Mouse (Mus musculus) midbrain, embryonic 15.5 days (tissue): ENCODE results near the gene Mob1b. TPM values are rescaled to one million over a fixed set of nuclear protein-coding genes. Genes with fewer than 3 reads are reported as not detected.

Experiments used
- ATAC-seq: fragments of 200-750 bp; cut with Nextera tagmentation; replicated peaks from 2 replicates; pipeline ENCODE4 v1.8.0; 2017; ENCODE audit warnings: moderate TSS enrichment
- H3K27ac ChIP-seq: fragments of 300-500 bp; sonication (generic); 2 replicates; pipeline ENCODE4 v1.5.1; 2015; ENCODE audit warnings: mild to moderate bottlenecking, inconsistent platforms
- H3K27me3 ChIP-seq: fragments of 300-500 bp; sonication (generic); replicated peaks from 2 replicates; pipeline ENCODE4 v1.6.1; 2015; ENCODE audit warnings: inconsistent platforms
- H3K36me3 ChIP-seq: fragments of 300-500 bp; sonication (generic); replicated peaks from 2 replicates; pipeline ENCODE4 v1.6.1; 2015; ENCODE audit warnings: inconsistent platforms
- H3K4me1 ChIP-seq: fragments of 300-500 bp; sonication (generic); 2 replicates; pipeline ENCODE4 v1.6.1; 2015; ENCODE audit warnings: inconsistent platforms
- H3K4me2 ChIP-seq: fragments of 300-500 bp; sonication (generic); 2 replicates; pipeline ENCODE4 v1.6.1; 2015; ENCODE audit warnings: inconsistent platforms, mild to moderate bottlenecking, moderate library complexity
- H3K4me3 ChIP-seq: fragments of 300-500 bp; sonication (generic); 2 replicates; pipeline ENCODE4 v1.5.1; 2015; ENCODE audit warnings: mild to moderate bottlenecking, inconsistent platforms
- H3K9ac ChIP-seq: fragments of 300-500 bp; sonication (generic); 2 replicates; pipeline ENCODE4 v1.6.1; 2015; ENCODE audit warnings: mild to moderate bottlenecking, inconsistent platforms
- H3K9me3 ChIP-seq: fragments of 300-500 bp; sonication (generic); 2 replicates; pipeline ENCODE4 v1.6.1; 2016; ENCODE audit warnings: inconsistent platforms
- WGBS: fragments of 180-500 bp; shearing (Covaris S2); methylation state at CpG from one replicate; pipeline ENCODE4 v1.1.7; 2015; ENCODE audit warnings: mixed read lengths; 5-methylcytosine and 5-hydroxymethylcytosine counted together
- polyA plus RNA-seq: library from polyadenylated mRNA; unstranded; fragments of >200 nt; fragmentation: Nextera tagmentation; extraction: Ambion mirVana; gene quantifications from 2 replicates; pipeline ENCODE4 v1.2.1, GENCODE M21; 2015

The Mob1b gene
- polyA plus RNA-seq, 1 experiment from 2014 or later = 9.5 TPM

- Histone ChIP-seq H3K4me2 (no peak overlapping the region), H3K36me3 (no peaks in the 10 kb centered on the region), H3K27ac (no peak overlapping the region), H3K27me3 (no peaks in the 10 kb centered on the region), H3K9ac (no peak overlapping the region), H3K4me1 (no peaks in the 10 kb centered on the region), H3K4me3 (no peak overlapping the region), H3K9me3 (no peaks in the 10 kb centered on the region)
- ATAC-seq = no peak
- 85% methylated on average over 15 of the region's 15 CpGs for WGBS
Observed at GRCm38 (mm10) chr5:88688583-88689187, 32.0 kb upstream of the Mob1b start.

GRCm38 (mm10) chr5:88689279-88689938 lies 31.2 kb upstream of the Mob1b start:
- H3K4me2 ChIP-seq = no peak overlapping the region
- H3K4me1 ChIP-seq = no peaks in the 10 kb centered on the region
- H3K9me3 ChIP-seq = no peaks in the 10 kb centered on the region
- no peaks in the 10 kb centered on the region for H3K27me3 ChIP-seq
- 77% methylated on average over 3 of the region's 3 CpGs for WGBS
- H3K27ac ChIP-seq = no peak overlapping the region
- H3K9ac ChIP-seq = no peak overlapping the region
- H3K4me3 ChIP-seq = no peak overlapping the region
- peak; percentile 43; the same call in 1 of the 2 replicates for ATAC-seq
- H3K36me3 ChIP-seq = no peaks in the 10 kb centered on the region

- H3K4me1 ChIP-seq = no peaks in the 10 kb centered on the region
- no peak overlapping the region for H3K9ac ChIP-seq
- no peak overlapping the region for H3K4me2 ChIP-seq
- WGBS = 82% methylated on average over 10 of the region's 10 CpGs
- H3K27ac ChIP-seq = no peak overlapping the region
- H3K4me3 ChIP-seq = no peak overlapping the region
- no peaks in the 10 kb centered on the region for H3K36me3 ChIP-seq
- no peak for ATAC-seq
- H3K27me3 ChIP-seq = no peaks in the 10 kb centered on the region
- H3K9me3 ChIP-seq = no peaks in the 10 kb centered on the region
Observed at GRCm38 (mm10) chr5:88690681-88691505, 29.8 kb upstream of the Mob1b start.

- H3K4me3 ChIP-seq = no peak overlapping the region
- no peak for ATAC-seq
- no peaks in the 10 kb centered on the region for H3K27me3 ChIP-seq
- no peaks in the 10 kb centered on the region for H3K4me1 ChIP-seq
- H3K36me3 ChIP-seq = no peaks in the 10 kb centered on the region
- WGBS = 84% methylated on average over 6 of the region's 6 CpGs
- H3K9me3 ChIP-seq = no peaks in the 10 kb centered on the region
- no peak overlapping the region for H3K4me2 ChIP-seq
- H3K9ac ChIP-seq = no peak overlapping the region
- H3K27ac ChIP-seq = no peak overlapping the region
Observed at GRCm38 (mm10) chr5:88691506-88692095, 29.1 kb upstream of the Mob1b start.

GRCm38 (mm10) chr5:88692586-88692985 lies 28.1 kb upstream of the Mob1b start:
- Histone ChIP-seq H3K27ac (no peak overlapping the region), H3K27me3 (no peaks in the 10 kb centered on the region), H3K9ac (no peak overlapping the region), H3K4me3 (no peak overlapping the region), H3K4me1 (no peaks in the 10 kb centered on the region), H3K4me2 (no peak overlapping the region), H3K36me3 (no peaks in the 10 kb centered on the region), H3K9me3 (no peaks in the 10 kb centered on the region)
- 79% methylated on average over 4 of the region's 4 CpGs for WGBS
- no peak for ATAC-seq

- H3K36me3 ChIP-seq = no peaks in the 10 kb centered on the region
- no peak for ATAC-seq
- no peaks in the 10 kb centered on the region for H3K27me3 ChIP-seq
- H3K9me3 ChIP-seq = no peaks in the 10 kb centered on the region
- no peak overlapping the region for H3K4me3 ChIP-seq
- no peak overlapping the region for H3K27ac ChIP-seq
- H3K9ac ChIP-seq = no peak overlapping the region
- no peak overlapping the region for H3K4me2 ChIP-seq
- H3K4me1 ChIP-seq = no peaks in the 10 kb centered on the region
Observed at GRCm38 (mm10) chr5:88693057-88693456, 27.6 kb upstream of the Mob1b start.

GRCm38 (mm10) chr5:88697291-88697690 lies 23.4 kb upstream of the Mob1b start:
- no peak for ATAC-seq
- WGBS = 81% methylated on average over 5 of the region's 5 CpGs
- no peaks in the 10 kb centered on the region for H3K36me3 ChIP-seq

GRCm38 (mm10) chr5:88699251-88699913 lies 21.3 kb upstream of the Mob1b start:
- no peak for ATAC-seq
- 71% methylated on average over 4 of the region's 4 CpGs for WGBS
- Histone ChIP-seq H3K9me3 (no peaks in the 10 kb centered on the region), H3K27me3 (no peaks in the 10 kb centered on the region), H3K4me1 (no peaks in the 10 kb centered on the region), H3K36me3 (no peaks in the 10 kb centered on the region), H3K4me2 (no peak overlapping the region), H3K4me3 (no peak overlapping the region), H3K9ac (no peak overlapping the region), H3K27ac (no peak overlapping the region)

More at GRCm38 (mm10) chr5:88697291-88697690, 23.4 kb upstream of the Mob1b start:
- H3K4me2 ChIP-seq = no peak overlapping the region
- no peaks in the 10 kb centered on the region for H3K27me3 ChIP-seq
- no peaks in the 10 kb centered on the region for H3K4me1 ChIP-seq
- no peaks in the 10 kb centered on the region for H3K9me3 ChIP-seq
- no peak overlapping the region for H3K27ac ChIP-seq
- no peak overlapping the region for H3K9ac ChIP-seq
- H3K4me3 ChIP-seq = no peak overlapping the region

- H3K27me3 ChIP-seq = no peaks in the 10 kb centered on the region
- no peak overlapping the region for H3K27ac ChIP-seq
- no peak for ATAC-seq
- H3K9ac ChIP-seq = no peak overlapping the region
- no peak overlapping the region for H3K4me2 ChIP-seq
- H3K9me3 ChIP-seq = no peaks in the 10 kb centered on the region
- no peak overlapping the region for H3K4me3 ChIP-seq
- no peaks in the 10 kb centered on the region for H3K36me3 ChIP-seq
- no peaks in the 10 kb centered on the region for H3K4me1 ChIP-seq
- 72% methylated on average over 4 of the region's 4 CpGs for WGBS
Observed at GRCm38 (mm10) chr5:88702041-88702440, 18.6 kb upstream of the Mob1b start.

GRCm38 (mm10) chr5:88703551-88703950 lies 17.1 kb upstream of the Mob1b start:
- WGBS = 81% methylated on average over 4 of the region's 4 CpGs
- Histone ChIP-seq H3K9ac (no peak overlapping the region), H3K36me3 (no peaks in the 10 kb centered on the region), H3K4me1 (no peaks in the 10 kb centered on the region), H3K9me3 (no peaks in the 10 kb centered on the region), H3K4me3 (no peak overlapping the region), H3K4me2 (no peak overlapping the region), H3K27ac (no peak overlapping the region), H3K27me3 (no peaks in the 10 kb centered on the region)
- no peak for ATAC-seq

- peak overlapping the region; percentile 21; the same call in 1 of the 2 replicates for H3K27ac ChIP-seq
Observed at GRCm38 (mm10) chr5:88711128-88711527, 9.5 kb upstream of the Mob1b start.

More at GRCm38 (mm10) chr5:88711128-88711527, 9.5 kb upstream of the Mob1b start:
- Histone ChIP-seq H3K4me2 (no peak overlapping the region), H3K27me3 (no peaks in the 10 kb centered on the region), H3K9ac (no peak overlapping the region), H3K36me3 (no peaks in the 10 kb centered on the region), H3K4me3 (no peak overlapping the region), H3K9me3 (no peaks in the 10 kb centered on the region), H3K4me1 (peaks cover 14% of the 10 kb centered on the region)
- peak; percentile 84 for ATAC-seq
